Comparison of ENCODE assay signal across 10 mouse cellular contexts in the genomic region with DNA sequence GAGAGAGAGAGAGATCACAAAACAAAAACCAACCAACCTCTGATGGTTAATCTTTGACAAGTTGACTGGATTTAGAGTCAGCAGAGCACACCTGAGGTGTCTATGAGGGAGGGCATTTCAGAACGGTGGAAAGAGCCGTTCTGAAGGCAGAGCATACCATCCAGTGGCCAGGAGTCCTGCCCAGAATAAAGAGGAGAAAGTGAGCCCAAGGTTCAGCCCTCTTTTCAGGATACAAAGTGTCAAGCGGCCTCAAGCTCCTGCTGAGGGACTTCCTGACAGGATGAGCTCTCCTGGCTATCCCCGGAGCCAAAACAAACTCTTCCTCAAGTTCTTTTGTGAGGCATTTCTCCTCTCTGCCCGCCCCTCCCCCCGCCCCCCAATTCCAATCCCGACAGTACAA. TPM values are rescaled to one million over a fixed set of nuclear protein-coding genes. Genes with fewer than 3 reads are reported as not detected.
DNase-seq lines count a peak whose midpoint lies in the region; ATAC-seq lines count a peak whose summit lies in the region.
"Had no signal": no experiment of that assay in that cellular context is flagged by ENCODE, and none has a peak within 500 bp of the region (broad histone marks: within the 10 kb centered on the region; RNA-seq: fewer than 3 reads in every experiment).

No protein-coding gene starts in this region.

- H3K4me2 ChIP-seq in lung, embryonic 15.5 days: peak overlapping the region; percentile 57
- H3K4me2 ChIP-seq in forebrain, embryonic 13.5 days: peak overlapping the region; percentile 63
- H3K4me2 ChIP-seq in limb, embryonic 12.5 days: peak overlapping the region; percentile 59
- H3K4me2 ChIP-seq in stomach, embryonic 15.5 days: peak overlapping the region; percentile 59

- peaks cover 14% of the 10 kb centered on the region; the same call in 1 of the 2 replicates for H3K4me1 ChIP-seq in lung, embryonic 15.5 days
- H3K4me1 ChIP-seq in forebrain, embryonic 13.5 days: peaks cover 10% of the 10 kb centered on the region; the same call in 1 of the 2 replicates
- H3K4me1 ChIP-seq in limb, embryonic 12.5 days (replicated peaks): peaks cover 10% of the 10 kb centered on the region; the same call in 1 of the 2 replicates
- 0 out of 2 replicates have a peak, but pooled peaks cover 3% of the 10 kb centered on the region for H3K4me1 ChIP-seq in stomach, embryonic 15.5 days

- DNase-seq in lung, postnatal 14 days: no peak
- no peak for DNase-seq in spleen, adult 12 weeks (ENCODE audit: low spot score)
- no peak for DNase-seq in urinary bladder, postnatal 4 days (ENCODE audit: low spot score in 2 of 2)
- DNase-seq: thymus, adult 18-20 months had no signal

- no peaks in the 10 kb centered on the region for H3K27me3 ChIP-seq in lung, embryonic 15.5 days
- H3K27me3 ChIP-seq in forebrain, embryonic 13.5 days: 0 out of 2 replicates have a peak, but pooled peaks cover 2% of the 10 kb centered on the region
- H3K27me3 ChIP-seq in limb, embryonic 12.5 days: 0 out of 2 replicates have a peak, but pooled peaks cover 4% of the 10 kb centered on the region
- H3K27me3 ChIP-seq in stomach, embryonic 15.5 days (replicated peaks): no peaks in the 10 kb centered on the region

- WGBS in lung, embryonic 15.5 days: 1% methylated on average over 7 of the region's 7 CpGs
- WGBS in forebrain, embryonic 13.5 days: 1% methylated on average over 7 of the region's 7 CpGs
- WGBS in limb, embryonic 12.5 days: 3% methylated on average over 7 of the region's 7 CpGs
- 4% methylated on average over 7 of the region's 7 CpGs for WGBS in stomach, embryonic 15.5 days

- H3K9ac ChIP-seq in lung, embryonic 15.5 days: no peak overlapping the region
- no peak overlapping the region for H3K9ac ChIP-seq in forebrain, embryonic 13.5 days
- H3K9ac ChIP-seq in limb, embryonic 12.5 days (replicated peaks): peak overlapping the region; percentile 44
- H3K9ac ChIP-seq in stomach, embryonic 15.5 days: no peak overlapping the region

- ATAC-seq in lung, embryonic 15.5 days (ENCODE audit: borderline replicate concordance, extremely low read depth, low FRiP score, low TSS enrichment): no peak
- ATAC-seq in forebrain, embryonic 13.5 days: no peak
- no peak for ATAC-seq in limb, embryonic 12.5 days (ENCODE audit: insufficient number of reproducible peaks, insufficient read depth, low FRiP score, low TSS enrichment, low read depth)
- ATAC-seq in stomach, embryonic 15.5 days (ENCODE audit: insufficient read depth, low FRiP score, low read depth): no peak
- ATAC-seq in cerebellum, adult (ENCODE audit: insufficient number of reproducible peaks, low FRiP score, low TSS enrichment): no peak
- ATAC-seq: activated CD4-positive, CD25-positive, alpha-beta regulatory T cell, adult 4 months had no signal

- H3K9me3 ChIP-seq in lung, embryonic 15.5 days: no peaks in the 10 kb centered on the region
- H3K9me3 ChIP-seq in forebrain, embryonic 13.5 days (replicated peaks): no peaks in the 10 kb centered on the region
- H3K9me3 ChIP-seq in limb, embryonic 12.5 days: no peaks in the 10 kb centered on the region
- H3K9me3 ChIP-seq in stomach, embryonic 15.5 days: no peaks in the 10 kb centered on the region

- H3K27ac ChIP-seq in lung, embryonic 15.5 days: no peak overlapping the region
- H3K27ac ChIP-seq in forebrain, embryonic 13.5 days: no peak overlapping the region
- H3K27ac ChIP-seq in limb, embryonic 12.5 days: no peak overlapping the region
- no peak overlapping the region for H3K27ac ChIP-seq in stomach, embryonic 15.5 days

- H3K36me3 ChIP-seq in lung, embryonic 15.5 days: no peaks in the 10 kb centered on the region
- no peaks in the 10 kb centered on the region for H3K36me3 ChIP-seq in forebrain, embryonic 13.5 days (ENCODE audit: poor library complexity, severe bottlenecking)
- H3K36me3 ChIP-seq in limb, embryonic 12.5 days: no peaks in the 10 kb centered on the region
- no peaks in the 10 kb centered on the region for H3K36me3 ChIP-seq in stomach, embryonic 15.5 days

- H3K4me3 ChIP-seq in lung, embryonic 15.5 days: peak overlapping the region; percentile 25
- peak overlapping the region; percentile 33 for H3K4me3 ChIP-seq in forebrain, embryonic 13.5 days
- H3K4me3 ChIP-seq in limb, embryonic 12.5 days (replicated peaks): peak overlapping the region; percentile 32
- peak overlapping the region; percentile 30; the same call in 1 of the 2 replicates for H3K4me3 ChIP-seq in stomach, embryonic 15.5 days (replicated peaks)

RNA-seq across cellular contexts. Expression of gene Arid2, which starts 33.5 kb away (rescaled TPM):
- 20.8 and 21.7 TPM in 2 replicates for polyA plus RNA-seq in lung, embryonic 15.5 days (2015; fragmentation: Nextera tagmentation; extraction: Ambion mirVana)
- polyA plus RNA-seq in forebrain, embryonic 13.5 days (2015; fragmentation: Nextera tagmentation; extraction: Ambion mirVana): 28.9 and 32.4 TPM in 2 replicates
- polyA plus RNA-seq in limb, embryonic 12.5 days (2016; fragmentation: Nextera tagmentation; extraction: Ambion mirVana): 35.6 and 36.5 TPM in 2 replicates
- 18.4 and 19.4 TPM in 2 replicates for polyA plus RNA-seq in stomach, embryonic 15.5 days (2015; fragmentation: Nextera tagmentation; extraction: Ambion mirVana)
